Mouse (Mus musculus): ENCODE measurements around the gene Arhgap30. TPM values are rescaled to one million over a fixed set of nuclear protein-coding genes. Genes with fewer than 3 reads are reported as not detected.

Arhgap30 gene
- total RNA-seq, 2 experiments from 2014 or later, result 3.2 to 4.7 TPM

DNA sequence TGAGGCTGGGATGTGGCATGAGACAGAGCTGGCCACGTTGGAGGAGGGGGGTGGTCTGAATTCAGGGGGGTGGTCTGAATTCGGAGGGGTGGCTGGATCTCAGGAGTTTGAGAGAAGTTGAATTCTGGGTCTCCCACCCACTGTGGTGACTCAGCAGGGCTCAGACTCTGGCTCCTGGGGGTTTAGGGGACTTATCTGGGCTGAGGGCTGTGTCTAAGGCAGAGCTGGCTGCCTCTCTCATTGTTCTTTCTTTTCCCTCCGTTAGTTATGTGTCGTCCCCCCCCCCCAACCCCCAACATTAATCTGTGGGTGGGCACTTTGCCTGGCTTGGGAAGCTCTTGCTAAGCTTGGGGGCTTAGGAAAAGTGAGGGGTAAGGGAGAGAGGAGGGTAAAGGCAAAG lies 14.8 kb upstream of the Arhgap30 start:
- no peak for DNase-seq (ENCODE audit: low spot score in 2 of 2)

- DNase-seq (ENCODE audit: low spot score in 2 of 2), result no peak
These were observed 13.1 kb upstream of the Arhgap30 start for GRCm38 (mm10) chr1:171375646-171376097.

GRCm38 (mm10) chr1:171378298-171378697 lies 10.5 kb upstream of the Arhgap30 start:
- no peak for DNase-seq (ENCODE audit: low spot score in 2 of 2)

GRCm38 (mm10) chr1:171379935-171380599 lies 8.7 kb upstream of the Arhgap30 start:
- peak; percentile 40 to 63 for DNase-seq (ENCODE audit: low spot score in 2 of 2)

DNA sequence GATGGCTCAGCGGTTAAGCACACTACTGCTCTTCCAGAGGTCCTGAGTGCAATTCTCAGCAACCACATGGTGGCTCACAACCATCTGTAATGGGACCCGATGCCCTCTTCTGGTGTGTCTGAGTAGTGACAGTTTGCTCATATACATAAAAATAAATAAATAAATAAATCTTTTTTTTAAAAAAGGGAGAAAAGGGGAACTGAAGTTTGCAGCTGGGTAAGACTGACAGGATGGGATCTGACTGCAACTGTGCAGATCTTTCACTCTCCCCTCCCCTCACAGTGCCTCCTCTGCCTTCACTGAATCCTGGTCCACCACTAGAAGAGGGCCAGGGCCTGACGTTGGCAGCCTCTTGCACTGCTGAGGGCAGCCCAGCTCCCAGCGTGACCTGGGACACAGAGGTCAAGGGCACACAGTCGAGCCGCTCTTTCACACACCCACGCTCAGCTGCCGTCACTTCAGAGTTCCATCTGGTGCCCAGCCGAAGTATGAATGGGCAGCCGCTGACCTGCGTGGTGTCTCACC lies 6.6 kb upstream of the Arhgap30 start:
- DNase-seq (ENCODE audit: low spot score in 2 of 2), result no peak

DNA sequence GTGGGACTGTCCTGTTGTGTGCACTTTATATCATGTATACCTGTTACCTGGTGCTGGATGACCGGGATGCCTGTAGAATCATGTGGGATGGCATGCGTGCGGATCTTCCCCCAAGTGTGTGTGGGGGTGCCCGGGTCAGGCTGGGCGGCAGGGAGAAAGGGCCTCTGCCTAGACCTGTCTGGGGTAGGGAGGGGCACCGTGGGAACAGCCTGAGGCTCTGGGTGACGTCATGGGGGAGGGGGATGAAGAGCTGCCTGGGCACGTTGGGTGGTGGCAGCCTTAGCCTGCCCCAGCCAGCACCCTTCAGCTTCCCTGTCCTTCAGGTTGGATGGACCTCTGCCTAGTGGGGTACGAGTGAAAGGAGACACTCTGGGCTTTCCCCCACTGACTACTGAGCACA lies 4.4 kb upstream of the Arhgap30 start:
- DNase-seq (ENCODE audit: low spot score in 2 of 2), result no peak

DNA sequence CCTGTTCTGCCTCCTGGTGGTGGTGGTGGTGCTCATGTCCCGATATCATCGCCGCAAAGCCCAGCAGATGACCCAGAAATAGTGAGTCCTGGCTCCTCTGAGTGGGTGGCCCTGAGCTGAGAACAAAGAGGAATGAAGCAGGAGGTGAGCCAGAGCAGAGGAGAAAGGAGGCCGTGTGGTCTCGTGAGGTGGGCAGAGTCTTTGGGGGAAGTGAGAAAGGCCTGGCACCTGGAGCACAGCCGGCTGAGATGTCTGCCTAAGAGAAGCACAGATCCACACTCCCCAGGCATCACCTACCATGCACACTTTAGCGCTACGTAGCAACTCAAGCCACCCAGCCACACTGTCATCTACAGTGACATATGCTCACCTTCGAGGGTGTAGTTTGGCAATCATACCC lies 3.6 kb upstream of the Arhgap30 start:
- no peak for DNase-seq (ENCODE audit: low spot score in 2 of 2)

DNA sequence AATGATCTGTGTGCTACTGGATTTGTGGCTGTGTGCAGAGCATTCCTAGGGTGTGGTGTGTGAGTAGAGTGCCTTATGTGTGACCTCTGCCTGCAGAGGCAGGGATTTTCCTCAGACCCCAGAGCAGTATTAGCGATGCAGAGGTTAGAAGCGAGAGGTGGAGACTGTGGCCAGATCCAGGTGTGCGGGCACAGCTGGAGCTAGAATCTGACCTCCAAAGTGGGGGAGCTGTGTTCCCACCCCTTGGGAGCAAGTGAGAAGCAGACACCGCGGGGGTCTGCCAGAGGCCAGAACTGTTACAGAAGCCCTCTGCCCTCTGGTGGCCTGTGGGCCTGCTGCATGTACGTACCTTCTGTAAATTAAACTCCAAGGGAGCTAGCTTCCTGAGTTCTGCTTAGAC lies 1.7 kb upstream of the Arhgap30 start:
- DNase-seq (ENCODE audit: low spot score in 2 of 2), result no peak

DNA sequence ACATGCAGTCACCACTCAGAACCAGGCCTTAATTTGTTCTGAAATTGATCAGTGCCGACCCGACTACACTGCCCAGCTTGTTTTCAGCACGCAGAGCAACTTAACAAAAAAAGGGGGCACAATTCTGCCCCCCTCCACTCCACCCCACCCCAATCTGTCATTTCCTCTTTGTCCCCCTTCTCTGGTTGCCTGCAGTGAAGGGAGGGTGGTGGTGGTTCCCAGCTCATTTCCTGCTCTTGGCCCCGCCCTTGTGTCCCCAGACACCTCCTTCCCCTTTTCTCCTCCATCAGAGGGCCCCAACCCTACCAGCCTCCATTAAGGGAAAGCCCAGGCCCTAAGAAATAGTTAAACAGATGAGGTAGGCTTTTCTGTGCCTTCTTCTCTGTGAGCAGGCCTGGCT lies 1.3 kb downstream of the Arhgap30 start:
- DNase-seq (ENCODE audit: low spot score in 2 of 2), result no peak

DNA sequence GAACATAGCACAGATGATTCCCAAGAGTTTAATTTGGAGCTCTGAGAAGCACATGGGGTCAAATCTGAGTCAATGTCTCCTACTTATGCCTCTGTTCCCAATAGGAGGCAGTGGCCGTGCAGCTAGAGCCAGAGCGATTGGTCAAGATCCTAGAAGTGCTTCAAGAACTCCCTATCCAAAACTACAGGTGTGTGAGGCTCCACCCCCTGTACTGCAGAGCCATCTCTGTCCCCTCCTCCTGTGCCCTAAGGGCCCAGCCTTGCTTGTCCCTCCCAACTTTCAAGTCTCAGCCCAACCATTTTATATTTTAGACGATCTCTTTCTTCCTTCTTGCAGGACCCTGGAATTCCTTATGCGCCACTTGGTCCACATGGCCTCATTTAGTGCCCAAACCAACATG lies 13.1 kb downstream of the Arhgap30 start:
- DNase-seq (ENCODE audit: low spot score in 2 of 2), result no peak

GRCm38 (mm10) chr1:171402991-171403390 lies 14.2 kb downstream of the Arhgap30 start:
- DNase-seq (ENCODE audit: low spot score in 2 of 2), result no peak

DNA sequence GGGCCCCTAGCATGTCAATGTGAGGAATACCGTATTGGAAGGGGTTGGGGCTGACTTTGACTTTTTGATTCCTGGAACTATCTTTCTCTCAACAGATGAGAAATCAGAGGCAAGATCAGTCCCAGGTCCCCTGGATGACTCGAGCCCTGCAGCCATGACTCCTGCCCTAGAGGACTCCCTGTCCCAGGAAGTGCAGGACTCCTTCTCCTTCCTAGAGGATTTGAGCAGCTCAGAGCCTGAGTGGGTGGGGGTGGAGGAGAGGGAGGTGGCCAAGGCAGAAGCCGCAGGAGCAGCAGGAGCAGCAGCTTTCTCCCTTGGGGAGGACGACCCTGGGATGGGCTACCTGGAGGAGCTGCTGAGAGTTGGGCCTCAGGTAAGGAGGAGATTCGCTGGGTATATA lies 18.5 kb downstream of the Arhgap30 start:
- no peak for DNase-seq (ENCODE audit: low spot score in 2 of 2)

DNA sequence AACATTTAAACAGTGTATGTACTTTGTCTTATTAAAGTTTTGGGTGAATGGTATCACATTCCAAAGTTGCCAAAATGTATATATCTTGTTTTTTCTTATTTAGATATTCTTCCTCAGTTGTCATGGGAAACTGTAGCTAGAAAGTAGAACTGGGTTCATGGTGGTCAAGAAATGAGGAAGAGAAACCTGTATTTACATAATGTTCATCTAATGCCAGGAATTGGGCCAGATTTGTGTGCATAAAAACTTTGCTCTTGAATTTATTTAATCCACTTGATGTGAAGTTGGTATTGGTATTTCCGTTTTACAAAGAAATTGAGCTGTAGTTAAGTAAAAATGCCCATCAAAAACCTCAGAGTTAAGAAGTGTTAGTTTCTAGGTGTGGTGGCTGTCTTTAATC lies 21.5 kb downstream of the Arhgap30 start:
- no peak for DNase-seq (ENCODE audit: low spot score in 2 of 2)

GRCm38 (mm10) chr1:171410947-171411484 lies 22.3 kb downstream of the Arhgap30 start, which contains the start of gene Usf1:
Usf1 (plus strand) TSS chr1:171411313.
- DNase-seq (ENCODE audit: low spot score in 2 of 2), result peak; percentile 89 to 92

- DNase-seq (ENCODE audit: low spot score in 2 of 2), result no peak
These were observed 22.8 kb downstream of the Arhgap30 start for GRCm38 (mm10) chr1:171411492-171411941.

DNA sequence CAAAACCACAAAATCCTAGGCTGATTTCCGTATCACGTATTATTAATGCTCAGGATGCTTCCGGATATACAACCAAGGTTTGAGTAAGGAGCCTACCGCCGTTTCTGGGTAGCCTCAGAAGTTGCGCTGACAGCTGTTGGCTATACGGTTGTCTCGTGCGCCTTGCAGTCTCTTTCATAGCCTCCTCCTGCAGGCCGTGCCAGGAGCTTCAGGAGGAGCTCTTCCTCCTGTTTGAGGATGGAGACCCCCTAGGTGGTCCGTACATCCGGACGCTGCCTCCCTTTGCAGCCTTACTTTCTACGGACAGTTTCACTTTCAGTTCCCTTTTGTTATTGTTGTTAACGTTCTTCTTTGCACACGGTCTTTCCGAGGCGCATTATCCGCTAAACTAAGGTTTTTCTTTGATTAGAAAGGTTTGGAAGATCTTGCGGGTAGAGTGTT lies 23.3 kb downstream of the Arhgap30 start:
- DNase-seq (ENCODE audit: low spot score in 2 of 2), result no peak

GRCm38 (mm10) chr1:171412446-171412845 lies 23.7 kb downstream of the Arhgap30 start:
- no peak for DNase-seq (ENCODE audit: low spot score in 2 of 2)

DNA sequence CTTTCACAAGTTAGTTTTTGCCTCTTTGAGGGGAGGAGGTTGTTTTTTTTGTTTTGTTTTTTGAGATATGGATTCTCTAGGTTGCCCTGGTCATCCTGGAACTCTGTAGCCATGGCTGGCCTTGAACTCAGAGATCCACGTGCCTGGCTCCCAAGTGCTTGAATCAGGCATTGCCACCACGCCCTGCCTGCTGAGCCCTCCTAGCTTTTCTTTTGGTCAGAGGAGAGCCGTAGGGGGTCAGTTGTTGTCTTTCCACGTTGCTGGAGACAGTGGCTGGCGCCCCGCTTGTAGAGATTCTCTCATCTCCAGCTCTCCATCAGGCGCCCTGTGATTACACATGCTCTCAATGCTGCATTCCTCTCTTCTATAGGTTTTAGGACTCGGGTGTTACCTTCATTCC lies 24.9 kb downstream of the Arhgap30 start:
- no peak for DNase-seq (ENCODE audit: low spot score in 2 of 2)

DNA sequence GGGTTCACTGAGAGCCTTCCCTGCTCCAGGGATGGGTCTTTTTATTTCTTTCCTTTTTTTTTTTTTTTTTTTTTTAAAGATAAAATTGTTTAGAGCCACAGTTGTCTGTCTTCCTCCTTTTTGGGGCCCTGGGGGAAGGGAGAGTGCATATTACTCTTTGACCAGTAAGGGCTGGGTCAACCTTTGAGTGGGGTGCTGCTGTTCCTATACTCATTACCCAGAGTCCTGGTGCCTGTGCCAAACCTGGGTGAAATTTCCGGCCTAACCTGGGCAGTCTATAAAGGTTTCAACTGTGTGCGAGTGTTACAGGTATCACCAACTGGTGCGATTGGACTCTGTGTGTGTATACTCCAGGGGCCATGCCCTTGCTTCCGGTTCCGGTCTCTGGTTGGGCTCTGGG lies 29.9 kb downstream of the Arhgap30 start, which contains the start of gene Tstd1:
Tstd1 (plus strand) TSS at position 213 of the 400 bp plus-strand sequence.
- DNase-seq (ENCODE audit: low spot score in 2 of 2), result no peak

GRCm38 (mm10) chr1:171419291-171419882 lies 30.6 kb downstream of the Arhgap30 start:
- no peak for DNase-seq (ENCODE audit: low spot score in 2 of 2)

DNA sequence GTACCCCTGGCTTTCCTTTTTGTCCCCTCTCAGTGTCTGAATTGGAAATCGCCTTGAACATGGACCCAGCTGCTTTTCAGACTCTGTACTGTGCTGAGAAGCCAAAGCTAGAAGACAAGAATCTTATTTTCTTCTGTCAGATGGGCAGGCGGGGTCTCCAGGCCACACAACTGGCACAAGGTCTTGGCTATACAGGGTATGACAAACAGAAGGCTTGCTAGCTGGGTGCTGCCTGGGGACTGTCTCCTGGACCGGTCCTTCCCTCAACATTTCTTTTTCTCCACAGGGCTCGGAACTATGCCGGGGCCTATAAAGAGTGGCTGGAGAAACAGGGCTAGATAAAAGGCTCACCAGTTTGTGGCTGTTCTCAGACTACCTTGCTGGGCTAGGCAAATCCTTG lies 31.2 kb downstream of the Arhgap30 start:
- DNase-seq (ENCODE audit: low spot score in 2 of 2), result no peak

DNA sequence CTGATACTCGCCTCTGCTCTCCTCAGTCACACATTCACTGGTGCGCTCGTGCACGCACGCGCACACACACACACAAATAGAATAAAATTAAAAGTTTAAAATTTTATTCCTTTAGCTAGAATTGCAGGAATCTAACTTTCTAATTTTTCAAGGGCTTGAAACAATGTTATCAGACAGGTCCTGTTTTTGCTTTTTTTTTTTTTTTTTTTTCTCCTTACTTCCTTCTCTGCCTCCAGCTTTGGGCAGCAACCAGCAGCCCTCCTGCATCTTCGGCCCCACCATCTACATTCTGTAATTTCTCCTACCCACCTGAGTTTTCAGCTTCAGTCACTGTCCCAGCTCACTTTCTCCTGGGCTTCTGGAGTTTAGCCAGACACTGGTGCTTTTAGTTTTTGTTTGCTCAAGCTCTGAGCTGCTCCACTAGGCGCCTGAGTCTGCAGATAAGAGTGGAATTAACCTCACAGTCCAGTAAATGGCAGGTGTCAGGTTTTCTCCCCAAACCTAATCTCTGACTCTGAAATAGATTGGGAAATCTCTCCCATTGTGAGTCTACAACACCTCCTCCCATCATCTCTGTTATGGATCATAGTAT lies 33.8 kb downstream of the Arhgap30 start:
- no peak for DNase-seq (ENCODE audit: low spot score in 2 of 2)

Measured in adrenal gland, postnatal 4 days (tissue).